Mouse (Mus musculus) kidney, postnatal 25 days (tissue): ENCODE measurements around the gene Pdxdc1.
"Not testable (repeated sequence)": the region's sequence is repeated elsewhere in the genome, so short reads cannot be mapped to it uniquely, and the experiment has no call there.

Experiments
- DNase-seq, 2 experiments: peaks; one replicate each; pipeline ENCODE4 v3.0.0; 2021; ENCODE audit warnings: mixed read lengths in 2 of 2

The Pdxdc1 gene

DNA sequence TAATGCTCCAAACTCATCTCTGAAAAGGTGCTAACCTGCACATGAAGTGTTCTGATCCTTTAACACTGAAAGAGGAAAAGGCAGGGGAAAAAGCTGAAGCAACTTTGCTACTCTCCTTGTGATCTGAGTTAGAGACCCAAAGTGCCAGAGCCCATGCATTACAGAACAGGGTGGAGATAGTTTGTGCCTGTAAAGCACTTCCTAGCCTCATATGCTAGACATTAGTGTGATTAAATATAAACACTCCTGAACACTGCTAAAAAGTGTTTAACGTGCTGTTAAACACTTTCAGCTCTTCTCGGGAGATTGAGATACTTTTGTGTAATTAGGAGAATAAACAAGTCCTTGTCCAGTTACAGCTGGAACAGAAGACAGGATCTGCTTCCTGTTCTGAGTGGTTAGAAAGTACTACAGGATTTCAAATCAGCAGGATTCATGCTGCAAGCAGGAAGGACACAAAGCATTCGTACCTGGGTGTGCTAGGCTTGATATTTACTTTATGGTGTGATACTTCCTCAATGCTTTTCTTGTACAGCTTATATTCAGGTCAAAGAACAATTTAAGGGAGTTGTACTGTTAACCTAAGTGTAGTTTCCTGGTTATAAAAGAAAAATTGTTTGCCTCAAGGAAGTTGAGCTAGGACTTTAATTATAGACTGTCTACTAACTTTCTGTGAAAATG lies 19.7 kb downstream of the Pdxdc1 start:
- no peak for DNase-seq

GRCm38 (mm10) chr16:13875483-13875882 lies 27.4 kb downstream of the Pdxdc1 start:
- DNase-seq, result no peak

DNA sequence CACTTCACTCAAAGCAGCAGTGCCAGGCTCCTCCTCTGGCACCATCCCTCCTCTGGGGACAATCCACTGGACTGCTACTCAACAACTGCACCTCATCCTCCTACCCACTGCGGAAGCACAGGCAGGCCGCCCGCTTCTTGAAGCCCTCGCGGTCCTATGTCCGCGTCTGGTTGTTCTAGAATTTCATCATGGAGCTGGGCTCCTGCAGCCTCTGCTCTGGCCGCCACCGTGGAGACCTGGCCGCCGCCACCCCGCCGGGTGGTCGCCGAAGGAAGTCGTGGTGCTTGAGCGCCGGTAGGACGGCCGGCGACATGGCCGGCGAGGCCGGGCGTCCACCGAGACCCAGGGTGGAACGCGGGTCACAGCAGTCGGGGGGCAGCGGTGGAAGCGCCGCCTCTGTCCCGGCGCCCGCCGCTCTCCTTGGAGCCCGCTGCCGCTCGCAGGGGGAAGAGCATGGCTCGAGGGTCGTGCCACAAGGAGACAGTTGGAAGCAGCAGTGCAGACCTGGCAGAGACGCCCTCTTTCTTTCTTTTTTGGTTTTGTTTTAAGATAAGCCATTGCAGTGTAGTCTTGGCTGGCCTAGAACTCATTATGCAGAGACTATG lies 34.9 kb downstream of the Pdxdc1 start:
- no peak for DNase-seq

DNA sequence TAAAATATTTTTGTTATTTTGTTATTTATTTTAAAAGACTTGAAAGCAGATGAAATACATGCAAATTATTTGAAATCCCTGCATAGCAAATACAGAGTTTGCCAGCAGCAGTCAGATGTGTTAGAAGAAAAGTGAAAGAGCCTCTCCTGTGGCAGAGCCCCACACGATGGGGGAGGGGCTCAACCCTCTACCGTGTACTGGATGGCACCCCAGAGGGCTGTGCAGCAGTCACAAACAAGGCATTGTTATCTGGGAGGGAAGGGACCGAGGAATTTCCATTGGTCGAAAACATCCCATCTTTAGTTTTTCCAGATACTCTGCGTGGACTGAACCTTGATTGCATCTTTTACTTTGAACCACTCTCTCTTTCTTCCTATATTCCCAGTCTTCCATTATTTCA lies 35.5 kb downstream of the Pdxdc1 start:
- not testable (repeated sequence) for DNase-seq

DNA sequence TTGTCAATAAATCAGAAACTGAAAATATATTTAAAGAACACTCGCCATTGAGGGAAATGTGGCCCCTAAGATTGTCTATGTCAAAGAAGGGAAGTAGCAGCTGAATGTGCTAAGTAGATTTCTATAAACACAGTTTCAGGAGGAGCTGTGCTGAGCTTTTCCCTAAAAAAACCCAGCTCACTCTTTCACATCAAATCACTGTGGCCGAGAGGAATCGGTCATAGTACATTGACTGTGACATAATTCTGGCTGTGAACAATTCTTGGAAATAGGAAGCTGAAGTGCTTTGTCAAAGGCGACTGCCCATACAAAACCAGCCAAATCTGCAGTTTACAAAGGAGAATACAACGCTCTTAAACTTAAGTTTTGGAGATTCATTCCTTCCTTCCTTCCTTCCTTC lies 36.3 kb downstream of the Pdxdc1 start:
- no peak for DNase-seq

- DNase-seq, result peak in 1 of 2 experiments; percentile 41
Observed at GRCm38 (mm10) chr16:13866076-13866475, 36.9 kb downstream of the Pdxdc1 start.

DNA sequence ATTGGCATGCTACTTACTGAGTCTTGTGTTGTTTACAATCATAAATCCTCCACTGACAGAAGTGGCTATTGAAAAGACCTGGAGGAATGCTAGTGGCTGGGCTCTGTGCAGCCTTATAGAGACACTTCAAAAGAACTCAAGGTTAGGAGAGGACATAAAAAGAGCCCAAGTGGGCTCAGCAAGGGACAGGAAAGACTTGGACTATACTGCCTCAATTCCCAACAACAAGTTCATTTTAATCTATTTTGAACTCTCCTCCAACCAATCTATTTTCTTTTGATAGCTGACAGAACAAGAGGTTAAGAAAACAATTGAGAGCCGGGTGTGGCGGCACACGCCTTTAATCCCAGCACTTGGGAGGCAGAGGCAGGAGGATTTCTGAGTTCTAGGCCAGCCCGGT lies 49.0 kb downstream of the Pdxdc1 start:
- no peak for DNase-seq

DNA sequence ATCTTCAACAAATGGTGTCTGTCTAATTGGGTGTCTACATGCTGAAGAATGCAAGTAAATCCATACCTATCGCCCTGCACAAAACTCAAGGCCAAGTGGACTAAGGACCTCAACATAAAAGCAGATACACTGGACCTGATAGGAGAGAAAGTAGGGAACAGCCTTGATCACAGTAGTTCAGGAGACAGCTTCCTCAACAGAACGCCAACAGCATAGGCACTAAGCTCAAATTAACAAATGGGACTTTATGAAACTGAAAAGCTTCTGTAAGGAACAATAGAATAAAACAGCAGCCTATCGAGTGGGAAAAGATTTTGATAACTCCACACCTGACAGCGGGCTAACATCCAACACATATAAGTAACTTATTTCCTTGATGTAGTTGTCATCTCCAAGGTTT lies 51.5 kb downstream of the Pdxdc1 start:
- DNase-seq, result no peak

GRCm38 (mm10) chr16:13848310-13848709 lies 54.6 kb downstream of the Pdxdc1 start:
- DNase-seq, result no peak

DNA sequence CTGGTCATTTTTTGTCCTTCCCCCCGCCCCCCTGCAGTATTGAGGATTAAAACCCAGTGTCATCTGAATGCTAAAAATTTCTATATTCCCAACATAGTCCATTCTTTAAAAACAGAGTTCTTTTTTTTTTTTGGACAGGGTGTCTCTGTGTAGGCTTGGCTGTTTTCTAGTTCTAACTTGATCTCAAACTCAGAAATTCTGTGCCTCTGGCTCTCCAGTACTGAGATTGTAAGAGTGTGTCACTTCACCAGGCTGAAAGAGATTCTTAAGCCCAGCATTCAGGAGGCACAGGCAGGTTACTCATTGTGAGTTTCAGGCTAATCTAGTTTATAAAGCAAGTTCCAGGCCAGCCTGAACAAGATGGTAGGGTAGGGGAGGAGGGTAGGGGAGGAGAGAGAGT lies 56.3 kb downstream of the Pdxdc1 start:
- no peak for DNase-seq

GRCm38 (mm10) chr16:13845031-13845430 lies 57.9 kb downstream of the Pdxdc1 start:
- no peak for DNase-seq

DNA sequence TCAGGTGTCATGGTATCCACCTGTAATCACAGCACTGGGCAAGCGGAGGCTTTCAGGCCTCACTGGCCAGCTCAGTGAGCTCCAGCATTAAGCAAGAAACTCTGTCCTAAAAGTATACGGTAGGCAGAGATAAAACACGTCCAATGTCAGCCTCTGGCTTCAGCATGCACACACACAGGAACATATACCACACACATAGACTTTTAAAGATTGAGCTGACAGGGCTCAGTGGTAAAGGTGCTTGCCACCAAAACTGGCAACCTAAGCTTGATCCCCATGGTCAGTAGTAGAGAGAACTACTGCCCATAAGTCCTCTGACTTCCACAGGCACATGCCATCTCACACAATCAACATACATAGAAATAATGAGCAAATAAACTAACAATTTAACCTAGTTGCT lies 62.0 kb downstream of the Pdxdc1 start:
- no peak for DNase-seq

DNA sequence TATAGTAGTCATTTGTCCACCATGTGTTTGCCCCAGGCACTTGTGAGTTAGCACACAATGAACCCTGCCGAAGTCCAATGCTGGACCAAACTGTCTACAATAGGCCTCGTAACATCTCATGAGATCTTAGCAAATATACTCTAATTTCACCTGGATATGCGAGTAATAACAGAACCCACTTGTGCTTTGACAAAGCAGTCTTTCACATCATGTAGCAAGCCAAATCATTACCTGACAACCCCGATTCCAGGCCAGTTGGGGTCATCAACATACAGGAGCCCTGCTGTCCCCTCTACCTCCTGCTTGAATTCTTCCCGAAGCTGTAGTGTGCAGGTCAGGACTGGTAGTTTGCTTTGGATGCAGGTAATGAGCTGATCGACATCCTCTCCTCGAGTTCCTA lies 62.9 kb downstream of the Pdxdc1 start:
- DNase-seq, result no peak

DNA sequence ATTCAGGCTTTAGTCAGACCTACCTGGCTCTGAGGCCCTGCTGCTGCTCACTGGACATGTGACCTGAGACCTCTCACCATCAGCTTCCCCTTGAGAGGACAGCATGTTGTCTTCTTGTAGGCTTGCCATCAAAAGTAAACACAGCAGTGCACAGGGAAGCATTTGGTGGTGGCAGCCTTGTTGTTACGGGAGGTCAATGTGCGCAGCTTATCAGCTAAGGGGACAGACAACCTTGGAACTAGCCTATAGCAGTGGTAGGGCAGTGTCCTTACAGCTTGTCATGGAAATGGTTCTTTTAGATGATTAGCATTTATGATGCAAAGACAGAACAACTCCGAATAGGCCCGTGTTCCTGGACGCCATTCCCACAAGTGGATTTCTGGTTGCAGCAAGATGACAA lies 68.5 kb downstream of the Pdxdc1 start:
- DNase-seq, result no peak

- DNase-seq, result peak; percentile 63 to 68
Observed at GRCm38 (mm10) chr16:13831606-13832005, 71.3 kb downstream of the Pdxdc1 start.

GRCm38 (mm10) chr16:13830444-13830843 lies 72.5 kb downstream of the Pdxdc1 start:
- no peak for DNase-seq

DNA sequence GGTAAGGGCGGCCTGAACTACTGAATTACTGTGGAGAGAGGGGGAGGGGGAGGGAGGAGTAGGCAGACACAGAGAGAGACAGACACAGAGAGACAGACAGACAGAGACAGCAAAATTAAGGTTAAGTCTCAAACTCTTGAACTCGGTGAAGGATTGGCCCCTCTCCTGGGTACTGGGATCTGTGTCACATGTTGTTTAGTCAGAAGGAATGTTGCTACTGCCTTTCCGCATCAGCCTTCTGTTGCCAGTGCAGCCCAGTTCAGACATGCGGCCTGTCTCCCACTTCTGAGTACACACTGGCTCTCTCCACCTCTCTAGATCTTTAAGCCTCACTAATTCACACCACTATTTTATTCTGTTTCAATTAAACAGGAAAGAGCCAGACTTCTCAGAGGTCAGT lies 76.4 kb downstream of the Pdxdc1 start:
- DNase-seq, result no peak

DNA sequence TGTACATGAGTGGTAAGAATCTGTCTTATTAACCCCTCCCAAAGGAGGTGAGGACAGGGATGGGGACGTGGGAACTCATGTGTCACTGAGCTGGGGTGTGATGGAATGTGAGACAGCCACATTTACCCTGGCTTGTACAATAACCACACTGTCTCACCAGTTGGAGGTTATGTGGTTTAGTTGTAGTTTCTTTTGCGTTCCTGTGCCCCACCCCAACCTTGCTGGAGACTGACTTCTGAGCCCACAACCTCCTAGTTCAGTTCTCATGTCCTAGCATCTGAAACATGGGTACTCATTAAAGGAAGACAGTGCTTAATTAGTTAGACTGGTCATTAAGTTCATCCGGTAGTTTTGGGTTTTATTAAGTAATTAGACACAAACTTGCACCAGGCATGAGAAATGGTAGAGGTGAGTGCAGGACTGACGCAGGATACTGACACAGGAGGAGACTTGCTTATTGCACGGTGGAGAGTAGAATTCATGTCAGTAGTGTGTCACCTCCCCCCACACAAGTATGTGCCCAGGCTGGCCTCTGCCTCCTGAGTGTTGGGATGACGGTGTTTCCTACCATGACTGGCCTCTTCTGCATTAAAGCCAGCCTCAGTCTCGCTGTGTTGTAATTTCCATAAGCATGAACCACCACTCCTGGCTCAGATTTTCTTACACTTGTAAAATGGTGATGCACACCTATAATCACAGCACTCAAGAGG lies 77.0 kb downstream of the Pdxdc1 start:
- DNase-seq, result no peak

DNA sequence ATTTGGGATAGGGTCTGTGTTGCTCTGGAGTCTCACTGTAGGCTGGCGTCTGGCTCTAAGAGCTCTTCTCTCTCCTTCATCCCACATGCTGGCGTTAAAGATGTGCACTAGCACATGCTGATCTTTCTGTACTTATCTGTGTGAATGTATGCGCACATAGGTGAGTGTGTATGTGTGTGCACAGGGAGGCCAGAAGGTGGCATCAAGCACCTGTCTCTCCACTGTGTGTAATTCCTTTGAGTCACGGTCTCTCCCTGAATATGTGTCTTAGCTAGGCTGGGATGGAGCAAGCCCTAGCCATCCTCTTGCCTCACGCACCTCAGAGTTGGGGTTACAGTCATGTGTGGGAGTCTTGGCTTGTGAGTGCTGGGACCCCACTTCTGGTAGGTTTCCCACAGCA lies 82.2 kb downstream of the Pdxdc1 start:
- no peak for DNase-seq

DNA sequence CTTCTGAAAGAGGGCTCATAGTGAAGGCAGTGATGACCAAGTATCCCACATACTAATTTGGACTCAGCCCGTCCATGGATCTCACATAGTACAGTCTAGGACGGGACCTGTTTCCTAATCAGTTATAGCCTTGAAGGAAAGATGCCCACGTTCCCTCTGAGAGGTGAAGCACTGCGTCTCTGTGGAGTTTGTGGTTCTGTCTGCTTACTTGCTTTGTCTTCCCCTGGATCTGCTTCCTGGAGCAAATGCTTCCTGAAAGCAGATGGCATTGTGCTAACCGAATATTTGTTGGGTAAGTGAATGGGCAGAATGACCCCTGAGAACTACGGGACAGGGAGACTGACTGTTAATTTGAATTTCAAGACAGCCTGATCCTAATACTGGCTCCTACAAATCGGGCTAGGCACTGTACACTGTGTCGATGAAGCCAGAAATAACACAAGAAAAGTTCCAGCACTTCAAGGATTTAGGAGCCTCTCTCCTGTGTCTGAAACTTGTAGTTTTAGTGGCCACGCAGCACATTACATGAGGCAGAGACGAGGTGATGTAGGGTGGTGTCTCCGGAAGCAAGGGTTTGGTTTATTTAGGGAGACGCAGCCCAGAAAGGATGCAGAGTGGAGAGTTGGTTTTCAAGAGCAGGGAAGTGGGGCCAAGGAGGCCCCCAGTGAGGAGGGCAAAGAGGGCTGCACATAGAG lies 83.0 kb downstream of the Pdxdc1 start:
- no peak for DNase-seq

DNA sequence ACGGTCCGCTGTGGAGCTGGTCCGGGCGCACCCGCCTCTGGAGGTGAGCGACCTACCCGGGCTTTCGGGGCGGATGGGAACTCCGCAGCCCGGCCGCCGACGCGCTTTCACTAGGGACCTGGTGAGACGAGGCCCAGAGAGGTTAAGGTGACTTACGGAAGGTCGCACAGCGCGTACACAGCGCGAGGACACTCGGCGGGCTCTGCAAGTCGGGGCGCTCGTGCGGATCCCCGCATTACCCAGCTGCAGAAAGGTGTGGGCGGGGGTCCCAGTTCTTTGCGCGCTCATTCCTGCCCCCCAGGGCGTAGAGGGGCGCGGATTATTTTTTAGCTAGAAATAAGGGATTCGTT lies 83.6 kb downstream of the Pdxdc1 start:
- DNase-seq, result no peak

- peak; percentile 94 to 98 for DNase-seq
Observed at GRCm38 (mm10) chr16:13818560-13819393, 84.2 kb downstream of the Pdxdc1 start, which contains the start of gene Ntan1. Gene Ntan1 (plus strand): TSS chr16:13818845.

- no peak for DNase-seq
Observed at GRCm38 (mm10) chr16:13813200-13813599, 89.7 kb downstream of the Pdxdc1 start.
